Mouse (Mus musculus): Measurements from ENCODE around the gene Bend4. TPM values are rescaled to one million over a fixed set of nuclear protein-coding genes. Genes with fewer than 3 reads are reported as not detected.

Bend4 gene
- polyA plus RNA-seq, 1 experiment from 2014 or later = 8.7 TPM

DNA sequence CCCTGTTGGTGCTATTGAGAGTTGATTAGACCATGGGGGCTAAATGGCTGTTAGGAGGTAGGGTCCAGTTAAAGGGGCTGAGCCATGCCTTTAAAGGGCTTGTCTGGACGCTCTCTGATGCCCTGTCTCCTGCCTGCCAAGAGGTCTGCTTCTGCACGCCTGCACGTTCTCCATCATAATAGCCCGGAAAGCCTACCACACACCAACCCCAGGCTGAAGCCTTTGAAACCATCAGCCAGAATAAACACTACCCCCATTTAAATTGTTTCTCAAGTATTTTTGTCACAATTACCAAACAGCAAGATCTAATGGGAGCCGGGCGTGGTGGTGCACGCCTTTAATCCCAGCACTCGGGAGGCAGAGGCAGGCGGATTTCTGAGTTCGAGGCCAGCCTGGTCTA is 65.8 kb downstream of the Bend4 start:
- no peak for ATAC-seq
- H3K4me1 ChIP-seq (replicated peaks; ENCODE audit: control insufficient read depth, insufficient read depth, low read length) = no peaks in the 10 kb centered on the region
- H3K9ac ChIP-seq (replicated peaks; ENCODE audit: low read depth, low read length) = no peak overlapping the region
- H3K27ac ChIP-seq (ENCODE audit: low read length) = no peak overlapping the region
- H3K27me3 ChIP-seq (replicated peaks; ENCODE audit: control insufficient read depth, insufficient read depth, low read length) = no peaks in the 10 kb centered on the region
- H3K9me3 ChIP-seq (ENCODE audit: control insufficient read depth, low read length) = no peaks in the 10 kb centered on the region
- no peak overlapping the region for H3K4me3 ChIP-seq (replicated peaks; ENCODE audit: low read length)
- H3K36me3 ChIP-seq (ENCODE audit: control insufficient read depth, insufficient read depth) = no peaks in the 10 kb centered on the region
- 93% methylated on average over 9 of the region's 10 CpGs for WGBS
- H3K4me2 ChIP-seq (ENCODE audit: low read length) = no peak overlapping the region

DNA sequence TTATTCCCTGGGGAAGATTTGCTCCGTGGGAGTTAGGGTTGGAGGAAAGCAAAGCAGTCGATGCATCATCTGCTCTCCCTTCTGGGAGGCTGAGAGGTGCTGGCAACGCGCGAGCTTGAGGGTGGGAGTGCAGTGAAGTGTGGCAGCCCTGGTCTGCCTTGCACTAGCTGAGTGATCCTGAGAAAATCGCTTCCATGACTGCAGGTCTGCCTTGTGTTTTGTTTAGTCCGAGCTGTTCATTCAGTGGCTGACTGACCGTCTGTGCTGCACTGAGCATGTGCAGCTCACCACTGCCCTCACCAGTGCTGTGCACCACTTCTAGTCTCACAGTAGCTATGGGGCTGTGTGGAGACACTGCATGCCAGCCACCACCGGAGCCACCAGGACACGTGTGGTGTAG is 79.2 kb downstream of the Bend4 start:
- ATAC-seq = no peak
- Histone ChIP-seq H3K4me1 (replicated peaks; ENCODE audit: control insufficient read depth, insufficient read depth, low read length) (no peaks in the 10 kb centered on the region), H3K4me2 (ENCODE audit: low read length) (no peak overlapping the region), H3K27ac (ENCODE audit: low read length) (no peak overlapping the region), H3K27me3 (replicated peaks; ENCODE audit: control insufficient read depth, insufficient read depth, low read length) (no peaks in the 10 kb centered on the region), H3K9ac (replicated peaks; ENCODE audit: low read depth, low read length) (no peak overlapping the region), H3K9me3 (ENCODE audit: control insufficient read depth, low read length) (no peaks in the 10 kb centered on the region), H3K4me3 (replicated peaks; ENCODE audit: low read length) (no peak overlapping the region), H3K36me3 (ENCODE audit: control insufficient read depth, insufficient read depth) (peaks cover 21% of the 10 kb centered on the region)
- 76% methylated on average over 10 of the region's 10 CpGs for WGBS

DNA sequence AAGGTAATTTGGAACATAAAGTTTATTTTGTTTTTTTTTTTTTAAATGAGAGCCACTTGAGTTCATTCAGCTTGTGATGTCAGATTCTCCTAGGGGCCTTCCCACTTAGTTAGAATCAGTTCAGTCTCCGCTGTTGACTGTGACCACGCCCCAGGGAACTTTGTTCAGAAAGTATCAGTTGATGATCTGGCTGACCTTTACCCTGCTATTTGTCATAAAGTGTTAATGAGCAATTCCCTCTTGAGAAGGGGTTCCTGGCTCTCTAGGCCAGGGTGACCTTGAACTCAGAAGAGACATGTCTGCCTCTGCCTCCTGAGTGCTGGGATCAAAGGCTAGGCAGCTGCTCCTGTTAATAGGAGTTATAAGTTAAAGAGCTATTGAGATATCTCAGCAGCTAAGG is 81.0 kb downstream of the Bend4 start:
- Histone ChIP-seq H3K4me2 (ENCODE audit: low read length) (no peak overlapping the region), H3K9ac (replicated peaks; ENCODE audit: low read depth, low read length) (no peak overlapping the region), H3K9me3 (ENCODE audit: control insufficient read depth, low read length) (no peaks in the 10 kb centered on the region), H3K4me3 (replicated peaks; ENCODE audit: low read length) (no peak overlapping the region), H3K27ac (ENCODE audit: low read length) (no peak overlapping the region), H3K36me3 (ENCODE audit: control insufficient read depth, insufficient read depth) (peaks cover 28% of the 10 kb centered on the region), H3K4me1 (replicated peaks; ENCODE audit: control insufficient read depth, insufficient read depth, low read length) (no peaks in the 10 kb centered on the region), H3K27me3 (replicated peaks; ENCODE audit: control insufficient read depth, insufficient read depth, low read length) (no peaks in the 10 kb centered on the region)
- WGBS = 90% methylated on average over 2 of the region's 2 CpGs
- ATAC-seq = no peak

Other genes with a start within 250 kb of the Bend4 start
- 82.9 and 83.1 TPM in 2 replicates for gene Tmem33, start 167.7 kb downstream of the Bend4 start, polyA plus RNA-seq (2015; fragmentation: Nextera tagmentation; extraction: Ambion mirVana)
- 147 and 159 TPM in 2 replicates for gene Slc30a9, start 121.4 kb downstream of the Bend4 start, polyA plus RNA-seq (2015; fragmentation: Nextera tagmentation; extraction: Ambion mirVana)
- 1.1 and 2.8 TPM in 2 replicates for gene Shisa3, start 179.6 kb upstream of the Bend4 start, polyA plus RNA-seq (2015; fragmentation: Nextera tagmentation; extraction: Ambion mirVana)